Mouse (Mus musculus): Measurements from ENCODE around the gene Mrtfa.

DNA sequence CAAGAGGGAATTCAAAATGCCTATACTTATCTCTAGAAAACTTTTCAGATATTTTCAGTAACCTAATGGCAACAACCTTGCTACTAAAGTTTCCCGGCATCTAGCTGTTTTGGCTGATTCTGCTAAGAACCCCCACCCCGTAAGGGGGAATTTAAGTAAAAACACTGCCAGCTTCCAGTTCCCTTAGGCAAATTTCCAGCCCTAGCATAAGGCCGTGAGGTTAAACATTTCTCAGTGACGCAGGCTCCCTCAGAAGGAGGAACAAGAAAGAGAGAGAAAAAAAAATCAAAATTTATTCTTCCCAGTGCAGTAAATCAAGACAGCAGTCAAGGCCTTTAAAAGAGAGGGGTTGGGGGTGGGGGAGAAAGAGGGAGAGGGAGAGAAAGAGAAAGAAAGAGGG lies 107.3 kb downstream of the Mrtfa start:
- no peak for TF ChIP-seq CTCF (IDR thresholded peaks at IDR 0.05; ENCODE audit: borderline replicate concordance, extremely low read depth, insufficient read depth, insufficient read length)
- no peak for TF ChIP-seq POLR2A (IDR thresholded peaks at IDR 0.05; ENCODE audit: borderline replicate concordance, extremely low read depth, insufficient read depth, insufficient read length, poor library complexity, severe bottlenecking)
